ENCODE assay signal across 8 mouse cellular contexts in the genomic region with DNA sequence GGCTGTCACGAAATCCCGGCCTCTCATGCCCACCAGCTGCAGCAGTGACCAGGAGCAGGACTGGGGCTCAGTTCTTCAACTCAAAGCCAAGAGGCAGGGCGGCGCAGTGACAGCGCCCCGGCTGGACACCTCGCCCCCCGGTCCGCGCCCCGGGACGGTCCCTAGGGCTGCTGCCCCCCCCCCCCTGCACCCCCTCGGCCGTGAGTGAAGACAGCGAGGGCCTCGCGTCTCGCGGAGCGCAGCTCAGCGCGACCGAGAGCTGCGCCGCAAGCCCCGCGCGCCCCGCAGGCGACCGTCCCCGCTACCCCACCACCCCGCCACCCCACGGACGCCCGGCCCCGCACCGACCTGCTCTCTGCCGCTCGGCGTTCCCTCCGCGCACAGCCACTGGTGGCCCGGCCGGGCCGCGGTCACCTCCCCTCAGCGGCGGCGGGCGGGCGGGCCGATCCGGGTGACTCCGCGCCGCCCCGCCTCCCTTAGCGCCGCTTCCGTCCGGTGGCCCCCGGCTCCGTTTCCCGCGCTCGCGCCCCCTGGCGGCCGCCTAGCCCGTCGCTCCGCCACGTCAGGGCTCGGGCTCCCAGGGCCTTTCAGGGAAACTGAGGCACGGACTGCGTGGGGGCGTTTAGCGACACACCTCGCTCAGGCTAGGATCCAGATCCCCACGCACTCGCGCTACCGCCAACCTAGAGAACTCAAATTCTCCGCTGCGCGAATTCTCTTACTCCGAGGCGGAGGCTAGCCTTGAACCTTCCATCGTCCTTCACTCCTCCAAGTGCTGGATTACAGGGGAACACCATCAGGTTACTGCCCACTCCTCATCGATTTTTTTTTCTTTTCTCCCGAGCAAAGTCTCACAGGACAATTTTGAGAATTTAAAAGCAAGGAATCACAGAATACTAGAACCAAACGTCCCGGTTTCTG. TPM values are rescaled to one million over a fixed set of nuclear protein-coding genes. Genes with fewer than 3 reads are reported as not detected.
DNase-seq lines count a peak whose midpoint lies in the region; ATAC-seq and TF ChIP-seq lines count a peak whose summit lies in the region.

A gene (minus strand): TSS at position 423 of the 921 bp plus-strand sequence.

- H3K36me3 ChIP-seq in hindbrain, embryonic 12.5 days: no peaks in the 10 kb centered on the region

- no peak for DNase-seq in Patski (ENCODE audit: low read depth, low spot score)
- peak; percentile 92 to 94 for DNase-seq in cerebellum, postnatal 14 days
- DNase-seq in frontal cortex, postnatal 25 days (ENCODE audit: low spot score in 2 of 2): peak; percentile 60 to 66
- peak; percentile 78 to 91 for DNase-seq in layer of hippocampus, postnatal 25 days (ENCODE audit: extremely low spot score in 1 of 2, low spot score in 1 of 2)
- peak; percentile 92 for DNase-seq in lung, postnatal 14 days
- peak; percentile 87 for DNase-seq in ovary, postnatal 36 days (ENCODE audit: low spot score)
- peak; percentile 89 for DNase-seq in thymus, postnatal 14 days

- CTCF ChIA-PET in Patski (lab: Charles Lee): interaction anchor here (1.1 to 2.1 kb wide), 4 partner anchors 8 to 108 kb away, joined by 4 to 8 read pairs (median 6); no protein-coding TSS in a partner anchor

- TF ChIP-seq CTCF in Patski (IDR thresholded peaks at IDR 0.05): peak; percentile 99

- POLR2A ChIA-PET in Patski (lab: Charles Lee): interaction anchor here (1.1 kb wide), 1 partner anchor 9 kb away, joined by 4 read pairs; no protein-coding TSS in a partner anchor

- peak within 1 kb of the TSS; percentile 82 for H3K4me3 ChIP-seq in hindbrain, embryonic 12.5 days

- peak within 1 kb of the TSS; percentile 82 for H3K4me2 ChIP-seq in hindbrain, embryonic 12.5 days (replicated peaks)

- no peaks in the 10 kb centered on the region for H3K9me3 ChIP-seq in hindbrain, embryonic 12.5 days (replicated peaks)

- 4% methylated on average over 80 of the region's 94 CpGs for WGBS in hindbrain, embryonic 12.5 days

- peak within 1 kb of the TSS; percentile 12; the same call in 1 of the 2 replicates for H3K27ac ChIP-seq in hindbrain, embryonic 12.5 days

- in situ Hi-C loops in Patski (cut with MboI; ENCODE audit: low pct_unique_long_range_greater_than_20kb): no loop called here

- H3K27me3 ChIP-seq in Patski: no peaks in the 10 kb centered on the region
- no peaks in the 10 kb centered on the region; the same call in 1 of the 2 replicates for H3K27me3 ChIP-seq in hindbrain, embryonic 12.5 days

- H3K4me1 ChIP-seq in hindbrain, embryonic 12.5 days: no peaks in the 10 kb centered on the region

- ATAC-seq in Patski: peak; percentile 77
- ATAC-seq in hindbrain, embryonic 12.5 days (ENCODE audit: low FRiP score): peak; percentile 81

- H3K9ac ChIP-seq in hindbrain, embryonic 12.5 days: peak within 1 kb of the TSS; percentile 82

RNA-seq across cellular contexts. Expression of the gene that starts here (rescaled TPM):
- polyA plus RNA-seq in Patski (2021): 16.3 TPM
- polyA plus RNA-seq in hindbrain, embryonic 12.5 days (2016; fragmentation: Nextera tagmentation; extraction: Ambion mirVana): 14.5 and 16.9 TPM in 2 replicates
- total RNA-seq in layer of hippocampus, postnatal 25 days (2021): 1 to 10 TPM; 8.7 to 9.7 TPM
